Mouse (Mus musculus): ENCODE data around the gene Vmn1r126. TPM values are rescaled to one million over a fixed set of nuclear protein-coding genes. Genes with fewer than 3 reads are reported as not detected.
"Not testable (repeated sequence)": the region's sequence is repeated elsewhere in the genome, so short reads cannot be mapped to it uniquely, and the experiment has no call there.

Gene Vmn1r126
- not detected in 2 replicates for polyA plus RNA-seq (2012; rRNA removed)

GRCm38 (mm10) chr7:21301367-21301766 is at the start of gene Vmn1r126:
Vmn1r126 (minus strand) TSS chr7:21301467.
- not testable (repeated sequence) for DNase-seq (ENCODE audit: low read depth)

GRCm38 (mm10) chr7:21349073-21349472 is 47.8 kb upstream of the Vmn1r126 start, which contains the start of gene Vmn1r128:
Vmn1r128 (plus strand) TSS chr7:21349373.
- not testable (repeated sequence) for DNase-seq (ENCODE audit: low read depth)

- DNase-seq (ENCODE audit: low read depth), result not testable (repeated sequence)
These were observed 18.5 kb upstream of the Vmn1r126 start, which contains the start of gene Vmn1r127 for GRCm38 (mm10) chr7:21319761-21320160. Vmn1r127 (minus strand) TSS chr7:21319861.

GRCm38 (mm10) chr7:21271879-21272278 is 29.4 kb downstream of the Vmn1r126 start, which contains the start of gene Vmn1r125:
Vmn1r125 (plus strand) TSS chr7:21272179.
- DNase-seq (ENCODE audit: low read depth), result not testable (repeated sequence)

GRCm38 (mm10) chr7:21260517-21260916 is 40.8 kb downstream of the Vmn1r126 start, which contains the start of gene Vmn1r124:
Vmn1r124 (minus strand) TSS chr7:21260617.
- DNase-seq (ENCODE audit: low read depth), result not testable (repeated sequence)

Other genes starting within 250 kb of the Vmn1r126 start
- not detected in 2 replicates for gene Vmn1r120, start 247.7 kb downstream of the Vmn1r126 start, polyA plus RNA-seq (2012; rRNA removed)
- not detected in 2 replicates for gene Vmn1r121, start 203.0 kb downstream of the Vmn1r126 start, polyA plus RNA-seq (2012; rRNA removed)
- gene Vmn1r122, start 167.3 kb downstream of the Vmn1r126 start, polyA plus RNA-seq (2012; rRNA removed), result not detected in 2 replicates
- not detected in 2 replicates for gene Vmn1r123, start 139.3 kb downstream of the Vmn1r126 start, polyA plus RNA-seq (2012; rRNA removed)
- gene Gm5157, start 111.0 kb downstream of the Vmn1r126 start, polyA plus RNA-seq (2012; rRNA removed), result not detected in 2 replicates
- not detected in 2 replicates for gene Vmn1r124, start 40.9 kb downstream of the Vmn1r126 start, polyA plus RNA-seq (2012; rRNA removed)
- not detected in 2 replicates for gene Vmn1r125, start 29.3 kb downstream of the Vmn1r126 start, polyA plus RNA-seq (2012; rRNA removed)
- not detected in 2 replicates for gene Vmn1r127, start 18.4 kb upstream of the Vmn1r126 start, polyA plus RNA-seq (2012; rRNA removed)
- not detected in 2 replicates for gene Vmn1r128, start 47.9 kb upstream of the Vmn1r126 start, polyA plus RNA-seq (2012; rRNA removed)
- not detected in 2 replicates for gene Vmn1r129, start 59.8 kb upstream of the Vmn1r126 start, polyA plus RNA-seq (2012; rRNA removed)
- not detected in 2 replicates for gene Gm6882, start 131.3 kb upstream of the Vmn1r126 start, polyA plus RNA-seq (2012; rRNA removed)
- not detected in 2 replicates for gene Vmn1r130, start 210.3 kb upstream of the Vmn1r126 start, polyA plus RNA-seq (2012; rRNA removed)
- gene Vmn1r131, start 244.6 kb upstream of the Vmn1r126 start, polyA plus RNA-seq (2012; rRNA removed), result not detected in 2 replicates